Mouse (Mus musculus) G1E (cell line): ENCODE measurements at regions not wholly inside any gene's neighbourhood (a gene's known extent, or its start where the extent isn't known, plus 50 kb on each side); places are given as distances from the start of the nearest gene placed in this dataset.

Experiments
- CTCF ChIP-seq: IDR thresholded peaks from 2 replicates; pipeline ENCODE4 v1.5.1; 2012; ENCODE audit warnings: low read depth, low read length, inconsistent platforms, mixed read lengths
- GATA1 ChIP-seq: IDR thresholded peaks from 2 replicates; pipeline ENCODE4 v1.6.1; 2012; ENCODE audit warnings: borderline replicate concordance, low read length, inconsistent platforms, mixed read lengths
- GATA2 ChIP-seq: IDR thresholded peaks from 2 replicates; pipeline ENCODE4 v1.6.1; 2012; ENCODE audit warnings: low read depth, low read length, inconsistent platforms, borderline replicate concordance
- POLR2AphosphoS5 ChIP-seq: IDR thresholded peaks from 2 replicates; pipeline ENCODE4 v1.6.1; 2012; ENCODE audit warnings: low read depth, low read length, inconsistent platforms; ENCODE audit not compliant: insufficient replicate concordance
- TAL1 ChIP-seq: conservative IDR thresholded peaks from 2 replicates; pipeline ENCODE4 v1.6.1; 2012; ENCODE audit warnings: low read depth, low read length, inconsistent platforms, mixed read lengths

DNA sequence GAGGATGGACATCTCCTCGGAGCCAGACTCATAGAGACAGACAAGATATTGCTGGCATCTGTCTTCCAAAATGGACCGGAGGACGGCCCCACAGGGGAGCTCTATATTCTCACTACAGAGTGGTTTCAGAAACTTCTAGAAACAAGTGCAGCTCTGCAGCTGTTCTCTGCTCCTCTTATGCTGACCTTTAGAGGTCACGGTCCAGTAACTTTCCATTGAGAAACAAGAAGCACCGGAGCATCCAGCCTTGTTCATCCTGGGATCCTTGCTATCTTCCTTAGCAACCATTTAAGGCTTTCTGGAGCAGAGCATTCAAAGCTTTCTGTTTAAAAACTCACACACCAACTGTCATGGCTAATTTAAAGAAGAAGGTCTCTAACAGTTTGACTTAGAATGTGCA lies 94.7 kb upstream of the Tcerg1l start:
- no peak for TF ChIP-seq CTCF
- no peak for TF ChIP-seq GATA1
- TF ChIP-seq TAL1 = no peak
- no peak for TF ChIP-seq POLR2AphosphoS5
- TF ChIP-seq GATA2 = no peak
